Mouse (Mus musculus) effector memory CD4-positive, alpha-beta T cell, adult 7 months (primary cell): ENCODE results near the gene Lyzl4. TPM values are rescaled to one million over a fixed set of nuclear protein-coding genes. Genes with fewer than 3 reads are reported as not detected.

Experiments
- polyA plus RNA-seq: library from polyadenylated mRNA; unstranded; fragments of 100-300 nt; shearing (Covaris generic); gene quantifications from one replicate; pipeline ENCODE4 v1.2.1, GENCODE M21; 2017

Gene Lyzl4
- polyA plus RNA-seq, result not detected

GRCm38 (mm10) chr9:121642001-121642400, at the start of gene Lyzl4:
Gene Lyzl4 (minus strand): TSS chr9:121642096.

GRCm38 (mm10) chr9:121642401-121643181, 695 bp upstream of the Lyzl4 start, which contains the start of gene Vipr1:
Gene Vipr1 (plus strand): TSS chr9:121642716.

Other genes starting within 250 kb of the Lyzl4 start
- gene Cck, start 146.4 kb downstream of the Lyzl4 start, polyA plus RNA-seq, result not detected
- 17.3 TPM for gene Vipr1, start 620 bp upstream of the Lyzl4 start, polyA plus RNA-seq
- 18.2 TPM for gene Sec22c, start 63.4 kb upstream of the Lyzl4 start, polyA plus RNA-seq
- gene Ss18l2, start 68.2 kb upstream of the Lyzl4 start, polyA plus RNA-seq, result 14.7 TPM
- gene Nktr, start 77.1 kb upstream of the Lyzl4 start, polyA plus RNA-seq, result 138 TPM
- gene Zfp651, start 117.2 kb upstream of the Lyzl4 start, polyA plus RNA-seq, result 0.17 TPM
- not detected for gene Klhl40, start 135.5 kb upstream of the Lyzl4 start, polyA plus RNA-seq
- gene Hhatl, start 150.4 kb upstream of the Lyzl4 start, polyA plus RNA-seq, result 0.22 TPM
- gene Ccdc13, start 197.4 kb upstream of the Lyzl4 start, polyA plus RNA-seq, result not detected
- gene Higd1a, start 216.3 kb upstream of the Lyzl4 start, polyA plus RNA-seq, result 110 TPM